Mouse (Mus musculus): ENCODE data around the gene Gzf1.

The Gzf1 gene

DNA sequence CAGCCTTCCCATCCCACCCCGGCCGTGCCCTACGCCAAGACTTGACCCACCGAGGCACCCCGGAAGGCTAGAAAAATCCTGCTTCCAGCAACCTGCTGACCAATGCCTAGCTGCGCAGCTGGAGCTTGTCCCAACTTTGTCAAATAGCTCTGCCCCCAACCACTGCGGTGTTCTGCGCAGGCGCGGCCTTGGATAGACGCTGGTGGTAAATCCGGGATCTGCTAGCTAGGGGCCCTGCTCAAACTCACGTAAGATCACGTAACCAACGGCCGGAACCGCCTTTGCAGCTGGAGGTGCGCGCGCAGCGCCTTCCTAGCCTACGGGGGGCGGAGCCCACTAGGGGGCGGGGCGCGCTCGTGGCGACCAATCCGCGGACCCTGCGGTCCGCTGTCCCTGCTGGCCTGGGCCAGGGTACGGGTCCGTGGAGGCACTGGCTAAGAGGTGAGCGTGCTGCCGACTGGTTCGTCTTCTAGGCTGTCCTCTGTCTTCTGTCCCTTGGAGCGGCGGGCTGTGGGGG, at the start of gene Gzf1:
TSS of gene Gzf1 (plus strand) at position 249 of the 517 bp plus-strand sequence.
- peak; percentile 93 for ATAC-seq (ENCODE audit: insufficient number of reproducible peaks, low FRiP score, low TSS enrichment)

DNA sequence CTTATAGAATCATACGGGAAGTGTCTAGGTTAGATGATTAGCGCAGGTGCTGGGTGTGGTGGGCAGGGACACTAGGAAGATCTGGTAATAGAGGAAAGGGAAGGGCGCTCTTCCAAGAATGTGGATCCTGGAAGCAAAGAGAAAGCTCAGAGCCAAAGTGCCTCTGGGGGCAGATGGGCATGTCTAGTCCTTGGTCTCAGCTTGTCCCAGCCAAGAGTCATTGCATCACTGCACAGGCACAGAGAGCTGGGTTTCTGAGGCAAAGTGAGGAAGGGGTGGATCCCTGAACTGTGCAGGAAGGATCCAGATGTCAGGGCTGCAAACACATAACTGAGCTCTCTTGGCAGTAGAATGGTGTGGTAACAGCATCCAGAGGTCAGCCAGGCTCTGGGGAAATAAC, 49.2 kb upstream of the Gzf1 start:
- no peak for ATAC-seq (ENCODE audit: insufficient number of reproducible peaks, low FRiP score, low TSS enrichment)

DNA sequence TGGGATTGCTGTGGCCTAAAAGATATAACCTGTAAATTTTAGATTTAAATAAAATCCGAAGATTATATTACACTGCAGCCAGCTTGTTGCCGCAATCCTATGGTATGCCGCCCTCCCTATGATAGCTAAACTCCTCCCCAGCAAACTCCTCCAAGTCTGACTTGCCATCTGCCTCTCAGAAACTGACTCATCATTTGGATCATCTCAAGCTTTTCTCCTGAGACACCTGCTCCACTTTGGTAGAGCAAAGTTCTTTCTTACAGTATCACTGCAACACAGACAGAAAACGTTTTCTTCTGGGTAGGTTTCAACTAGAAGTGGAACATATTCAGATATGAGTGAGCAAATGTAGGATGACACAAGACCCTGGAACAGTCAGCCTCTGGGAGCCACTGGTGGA, 46.4 kb upstream of the Gzf1 start:
- ATAC-seq (ENCODE audit: insufficient number of reproducible peaks, low FRiP score, low TSS enrichment) = no peak

DNA sequence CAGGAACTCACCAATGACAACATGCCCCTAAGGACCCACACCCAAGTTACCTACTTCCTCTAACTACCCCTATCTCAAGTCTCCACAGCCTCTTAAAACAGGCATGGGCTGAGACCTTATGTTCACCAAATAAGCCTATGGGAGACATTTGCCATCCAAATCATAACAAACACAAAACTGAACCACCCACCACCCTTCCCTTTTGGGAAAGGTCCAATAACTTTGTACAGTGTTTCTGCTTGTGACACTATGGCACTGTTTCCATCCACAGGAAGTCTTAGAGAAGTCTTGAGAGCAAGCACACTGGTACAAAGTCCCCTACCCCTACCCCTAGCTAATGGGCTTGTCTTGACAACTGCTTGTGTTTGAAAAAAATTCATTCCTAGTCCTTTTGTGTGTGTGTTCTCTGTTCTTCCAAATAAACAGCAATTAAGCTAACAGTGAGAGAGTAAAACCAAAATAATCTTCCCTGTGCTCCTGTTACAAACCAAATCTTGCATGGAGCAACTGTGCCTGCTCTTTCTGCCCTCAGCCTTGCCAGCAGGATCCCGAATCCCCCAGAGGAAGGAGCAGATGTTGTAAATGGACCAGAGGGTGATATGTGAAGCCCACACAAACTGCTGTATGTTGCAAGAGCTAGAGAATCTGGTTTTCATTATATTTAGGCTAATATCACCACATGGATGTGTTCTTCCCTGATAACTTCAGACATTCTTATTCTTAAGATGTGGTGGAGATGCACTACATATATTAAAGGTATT, 38.0 kb upstream of the Gzf1 start:
- no peak for ATAC-seq (ENCODE audit: insufficient number of reproducible peaks, low FRiP score, low TSS enrichment)

DNA sequence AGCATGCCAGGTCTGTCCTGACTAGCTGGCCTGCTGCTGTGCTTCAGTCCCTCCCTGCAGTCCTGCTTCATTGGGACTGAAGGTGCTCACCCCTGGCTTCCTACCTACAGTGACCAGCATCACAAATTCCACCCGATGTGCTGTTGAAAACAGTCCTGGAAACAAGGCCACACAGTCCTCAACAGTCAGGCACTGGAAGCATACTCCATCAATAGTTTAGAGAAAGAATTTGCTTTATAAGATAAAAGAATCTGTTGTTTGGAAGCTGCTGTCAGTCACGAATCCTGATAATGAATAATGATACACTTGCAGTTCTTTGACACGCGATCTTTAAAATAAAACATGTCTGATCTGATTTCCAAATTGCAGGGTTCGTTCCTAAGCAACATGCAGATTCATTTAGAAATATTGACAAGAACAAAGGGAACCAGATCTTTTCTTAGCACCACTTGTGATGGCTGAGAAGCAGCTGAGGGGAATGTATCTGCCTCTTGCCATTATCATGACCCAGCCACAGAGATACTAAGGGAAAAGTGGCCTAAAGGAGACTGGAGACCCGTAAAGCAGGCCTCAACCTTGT, 36.3 kb upstream of the Gzf1 start:
- no peak for ATAC-seq (ENCODE audit: insufficient number of reproducible peaks, low FRiP score, low TSS enrichment)

DNA sequence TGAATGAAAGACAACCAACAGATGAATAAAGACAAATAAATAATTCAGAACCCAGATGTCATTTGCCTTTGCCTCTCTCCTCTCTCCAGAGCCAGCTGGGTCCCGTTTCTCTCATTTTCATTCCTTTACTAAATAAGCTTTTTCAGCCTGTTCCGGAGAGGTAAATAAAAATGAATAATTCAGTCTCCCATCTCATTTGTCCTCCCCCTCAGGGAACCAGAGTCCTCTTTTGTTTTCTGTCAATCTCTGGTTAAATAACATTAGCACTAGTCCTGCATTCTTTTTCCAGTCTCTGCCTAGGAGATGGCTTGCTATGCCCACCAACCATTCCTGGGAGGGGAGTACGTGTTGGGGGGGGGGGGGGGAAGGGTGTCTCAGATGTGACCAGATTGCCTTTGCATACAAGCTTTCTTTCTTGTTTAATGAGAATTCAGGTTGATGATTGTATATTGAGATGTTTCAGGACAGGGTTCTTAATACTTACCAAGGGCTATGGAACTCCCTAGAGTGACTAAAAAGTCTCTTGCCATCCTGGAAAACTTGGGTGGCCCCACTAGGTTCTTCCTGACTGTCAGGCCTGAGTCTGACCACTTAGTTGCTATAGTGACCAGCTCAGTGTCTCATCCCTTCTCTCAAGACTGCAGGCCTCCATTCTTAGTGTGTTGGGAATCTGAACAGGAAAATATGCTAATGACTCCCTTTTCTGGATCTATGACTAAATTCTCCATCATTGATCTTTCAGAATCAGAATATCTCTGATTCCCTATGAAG, 30.1 kb upstream of the Gzf1 start:
- no peak for ATAC-seq (ENCODE audit: insufficient number of reproducible peaks, low FRiP score, low TSS enrichment)

DNA sequence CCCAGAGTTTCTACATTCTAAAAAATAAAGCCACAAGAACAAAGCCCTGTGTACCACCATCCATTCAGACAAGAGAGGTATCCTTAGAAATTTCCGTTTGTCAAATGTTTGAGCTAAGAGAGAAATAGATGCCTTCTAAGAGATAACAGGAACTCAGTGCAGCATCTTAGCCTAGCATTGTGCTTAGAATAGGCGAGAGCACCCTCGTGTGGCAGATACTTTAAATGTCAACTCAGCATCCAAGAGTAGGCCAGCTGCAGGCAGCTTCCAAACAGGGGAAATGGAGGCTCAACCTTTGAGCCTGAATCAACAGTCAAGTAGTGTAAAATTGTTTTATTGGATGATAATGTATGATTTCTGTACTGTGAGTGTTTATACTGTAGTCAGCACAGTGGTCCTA, 25.9 kb upstream of the Gzf1 start:
- peak; percentile 78; the same call in 1 of the 2 replicates for ATAC-seq (ENCODE audit: insufficient number of reproducible peaks, low FRiP score, low TSS enrichment)

DNA sequence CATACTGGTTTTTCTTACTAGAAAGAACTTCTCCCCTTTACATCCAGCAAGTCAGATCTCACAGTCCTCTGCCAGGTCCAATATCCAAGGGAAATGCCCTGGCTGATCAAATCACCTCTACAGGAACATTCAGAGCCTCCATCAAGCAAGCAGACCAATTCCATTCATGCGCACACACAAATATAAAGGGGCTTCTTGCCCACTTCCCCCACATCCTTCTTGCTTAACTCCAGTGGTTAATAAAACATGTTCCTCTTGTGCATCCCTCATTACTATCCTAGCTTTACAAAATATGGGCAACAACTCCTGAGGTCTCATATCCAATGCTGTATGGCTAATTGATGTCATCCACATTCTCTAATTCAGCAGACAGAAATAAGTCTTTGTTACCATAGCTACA, 17.4 kb upstream of the Gzf1 start:
- ATAC-seq (ENCODE audit: insufficient number of reproducible peaks, low FRiP score, low TSS enrichment) = no peak

DNA sequence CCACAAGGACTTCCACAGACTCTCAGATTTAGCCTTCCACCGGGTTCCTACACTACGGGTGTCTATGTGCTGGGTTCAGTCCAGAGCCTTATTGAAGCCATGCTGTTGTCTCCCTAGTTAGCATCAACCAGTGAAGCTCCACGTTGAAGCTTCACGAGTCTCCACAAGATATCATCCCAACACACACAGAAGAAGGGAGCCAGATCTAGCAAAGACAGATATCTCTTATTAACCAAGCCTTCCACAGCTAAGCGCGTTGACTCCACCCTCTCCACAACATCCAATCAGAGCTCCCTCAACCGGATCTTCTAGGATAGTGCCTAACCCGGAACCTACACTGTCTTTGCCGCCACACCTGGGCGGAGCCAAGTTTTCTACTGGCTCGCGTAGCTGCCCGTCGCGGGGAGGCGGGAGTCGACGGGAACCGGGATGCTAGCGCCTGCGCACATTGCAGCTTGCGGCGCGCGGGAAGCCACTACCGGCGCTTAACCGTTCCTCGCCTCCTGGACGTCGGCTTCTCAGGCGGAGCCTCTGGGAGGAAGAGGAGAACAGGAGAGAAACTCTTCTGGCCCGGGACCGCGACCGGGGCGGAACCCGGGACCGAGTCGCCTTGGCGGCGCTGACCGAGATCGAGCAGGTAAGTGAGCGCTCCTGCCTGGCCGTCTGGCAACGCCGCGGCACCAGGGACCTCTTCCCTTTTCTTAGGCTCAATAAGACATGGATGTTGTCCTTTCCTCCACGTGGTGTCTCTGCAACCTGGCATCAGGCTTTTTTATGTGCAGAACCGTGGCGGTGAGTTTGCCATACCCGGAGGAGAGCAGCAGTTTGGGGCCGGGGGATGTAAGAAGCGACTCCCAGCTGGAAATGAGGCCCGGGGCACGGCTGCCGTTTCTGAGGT, 8.4 kb upstream of the Gzf1 start, which contains the start of gene Nxt1:
TSS of gene Nxt1 (plus strand) at position 403 of the 898 bp plus-strand sequence.
- peak; percentile 99 for ATAC-seq (ENCODE audit: insufficient number of reproducible peaks, low FRiP score, low TSS enrichment)

DNA sequence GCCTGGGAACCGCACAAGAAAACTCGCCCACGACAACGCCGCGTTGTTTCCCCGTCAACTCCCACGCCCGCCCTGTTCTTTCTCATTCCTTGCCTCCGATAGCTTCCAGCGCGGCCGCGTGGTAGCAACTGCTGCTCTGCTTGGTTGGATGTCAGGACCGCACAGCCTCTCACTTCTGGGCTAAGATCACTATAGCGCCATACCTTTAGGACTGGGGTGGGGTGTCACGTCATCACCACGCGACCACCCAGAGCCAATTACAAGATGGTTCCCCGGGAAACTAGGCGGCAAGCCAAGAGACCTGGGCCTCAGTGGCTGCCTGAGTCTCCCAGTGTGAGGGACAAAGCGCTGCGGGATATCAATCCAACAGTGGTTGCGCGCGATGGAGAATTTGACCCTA, 3.0 kb upstream of the Gzf1 start:
- ATAC-seq (ENCODE audit: insufficient number of reproducible peaks, low FRiP score, low TSS enrichment) = no peak

DNA sequence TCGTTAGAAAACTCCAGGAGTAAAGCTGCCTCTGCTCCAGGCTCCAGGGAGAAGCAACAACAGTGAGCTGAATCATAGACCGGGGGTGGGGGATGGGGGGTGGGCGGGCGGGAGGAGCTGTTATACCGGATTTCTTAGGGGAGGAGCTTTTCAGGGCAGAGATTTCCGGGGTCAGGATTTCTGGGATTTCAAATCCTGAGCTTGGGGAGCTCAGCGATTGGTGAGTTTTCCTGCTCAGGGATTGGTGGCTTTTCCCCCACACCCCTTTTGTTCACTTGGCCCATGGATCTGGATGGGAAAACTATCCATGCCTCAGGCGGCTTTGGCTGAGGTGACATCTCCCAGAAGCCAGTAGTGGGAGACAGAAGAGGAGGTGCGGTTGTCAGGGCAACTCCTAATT, 1.5 kb upstream of the Gzf1 start:
- ATAC-seq (ENCODE audit: insufficient number of reproducible peaks, low FRiP score, low TSS enrichment) = no peak

DNA sequence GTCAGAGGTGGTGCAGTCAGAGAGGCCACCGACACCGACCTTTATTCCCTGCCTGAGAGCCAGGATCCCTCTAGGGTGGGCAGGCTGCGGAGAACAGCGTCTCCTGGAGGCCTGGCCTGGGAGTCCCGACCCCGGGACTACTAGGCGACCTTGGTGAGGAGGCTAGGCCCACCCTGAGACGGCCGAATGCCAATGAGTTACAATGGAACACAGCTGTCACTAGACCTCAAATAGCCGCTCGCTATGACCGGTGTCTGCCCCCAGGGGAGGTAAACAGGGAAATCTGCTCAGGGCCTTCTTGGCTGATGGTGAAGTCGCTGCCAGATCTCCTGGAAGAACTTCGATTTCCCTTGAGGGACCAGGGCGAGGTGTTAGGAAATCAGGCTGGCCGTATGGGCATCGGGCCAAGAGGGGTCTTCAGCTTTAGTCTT, 653 bp downstream of the Gzf1 start:
- peak; percentile 15 for ATAC-seq (ENCODE audit: insufficient number of reproducible peaks, low FRiP score, low TSS enrichment)

DNA sequence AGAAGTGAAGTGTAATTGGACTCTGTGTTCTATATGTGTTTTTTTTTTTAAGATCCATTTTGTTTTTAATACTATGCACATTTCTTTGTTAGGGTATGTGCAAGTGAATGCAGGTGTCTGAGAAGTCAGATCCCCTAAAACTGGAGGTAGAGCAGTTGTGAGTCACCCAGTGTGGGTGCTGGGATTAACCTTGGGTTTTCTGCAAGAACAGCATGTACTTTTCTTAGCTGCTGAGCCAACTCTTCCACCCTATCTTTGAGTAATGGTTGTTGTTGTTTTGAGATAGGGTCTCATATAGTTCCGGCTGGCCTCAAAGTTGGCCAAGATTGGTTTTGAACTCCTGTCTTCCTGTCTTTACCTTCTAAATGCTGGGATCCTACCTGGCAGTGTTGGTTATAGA, 2.2 kb downstream of the Gzf1 start:
- no peak for ATAC-seq (ENCODE audit: insufficient number of reproducible peaks, low FRiP score, low TSS enrichment)

DNA sequence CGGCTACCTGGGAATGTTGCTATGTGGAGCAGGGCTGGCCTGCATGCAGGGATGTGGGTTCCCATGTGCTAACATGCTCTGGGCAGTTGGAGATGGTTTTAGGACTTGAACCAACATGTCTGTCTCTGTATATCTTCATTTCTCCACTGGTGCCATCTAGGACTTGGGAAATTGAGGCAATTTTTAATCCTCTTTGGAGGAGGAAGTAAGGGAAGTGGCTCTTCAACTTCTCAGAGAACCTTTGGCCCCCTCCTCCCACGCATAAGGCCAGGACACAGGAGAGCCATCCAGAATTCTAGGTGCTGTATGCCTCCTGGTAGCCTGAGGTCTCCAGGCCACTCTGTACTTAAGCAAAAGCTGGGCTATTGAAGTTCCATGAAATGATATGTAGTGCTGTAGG, 4.1 kb downstream of the Gzf1 start:
- ATAC-seq (ENCODE audit: insufficient number of reproducible peaks, low FRiP score, low TSS enrichment) = no peak

DNA sequence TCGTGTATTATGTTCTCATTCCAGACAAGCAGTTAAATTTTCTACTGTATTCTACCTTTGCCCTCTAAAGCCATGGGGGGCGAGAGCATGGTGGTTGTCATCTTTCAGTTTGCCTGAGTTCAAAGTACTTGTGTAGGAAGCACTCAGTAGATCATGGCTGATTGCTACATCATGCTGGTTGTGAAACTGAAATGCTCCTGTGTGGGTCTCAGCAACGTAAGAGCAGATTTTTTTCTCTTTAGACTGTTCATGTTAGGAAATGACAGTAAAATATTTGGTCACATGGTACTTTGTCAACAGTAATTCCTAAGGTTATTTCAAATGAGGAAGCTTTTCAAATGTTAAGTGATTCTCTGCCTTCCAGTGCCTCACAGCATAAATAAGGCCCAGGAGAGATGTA, 4.9 kb downstream of the Gzf1 start:
- ATAC-seq (ENCODE audit: insufficient number of reproducible peaks, low FRiP score, low TSS enrichment) = no peak

DNA sequence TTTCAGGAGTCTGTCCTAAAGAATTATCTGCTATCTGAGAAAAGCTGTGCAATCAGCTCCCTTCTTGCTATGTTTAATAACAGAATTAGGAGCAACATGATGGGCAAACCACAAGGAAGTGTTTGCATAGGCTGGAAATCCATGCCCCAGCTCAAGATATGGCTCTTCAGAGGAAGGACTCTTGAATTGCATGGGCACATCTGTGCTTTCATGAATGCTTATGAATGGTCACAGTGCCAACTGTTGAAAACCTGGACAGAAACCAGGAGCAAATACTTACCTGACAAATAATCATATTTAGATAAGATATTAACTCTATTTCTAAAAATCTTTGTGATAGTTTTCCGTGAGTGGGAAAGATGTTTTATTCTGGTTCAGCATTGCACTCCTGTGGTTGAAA, 6.0 kb downstream of the Gzf1 start:
- ATAC-seq (ENCODE audit: insufficient number of reproducible peaks, low FRiP score, low TSS enrichment) = no peak

DNA sequence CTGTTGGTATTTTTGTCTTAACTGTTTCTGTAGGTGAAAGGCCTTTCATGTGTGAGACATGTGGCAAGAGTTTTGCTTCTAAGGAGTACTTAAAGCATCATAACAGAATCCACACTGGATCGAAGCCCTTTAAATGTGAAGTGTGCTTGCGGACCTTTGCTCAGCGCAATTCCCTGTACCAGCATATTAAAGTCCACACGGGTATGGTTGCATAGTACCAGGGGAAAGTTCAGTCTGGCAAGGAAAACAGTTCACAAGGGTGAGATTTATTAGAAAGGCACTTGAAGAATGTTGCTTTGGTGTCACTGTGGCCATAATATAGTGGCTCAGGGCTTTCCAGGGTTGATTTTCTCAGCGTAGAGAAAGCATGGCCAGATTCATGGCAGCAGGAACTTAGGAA, 7.1 kb downstream of the Gzf1 start:
- ATAC-seq (ENCODE audit: insufficient number of reproducible peaks, low FRiP score, low TSS enrichment) = no peak

DNA sequence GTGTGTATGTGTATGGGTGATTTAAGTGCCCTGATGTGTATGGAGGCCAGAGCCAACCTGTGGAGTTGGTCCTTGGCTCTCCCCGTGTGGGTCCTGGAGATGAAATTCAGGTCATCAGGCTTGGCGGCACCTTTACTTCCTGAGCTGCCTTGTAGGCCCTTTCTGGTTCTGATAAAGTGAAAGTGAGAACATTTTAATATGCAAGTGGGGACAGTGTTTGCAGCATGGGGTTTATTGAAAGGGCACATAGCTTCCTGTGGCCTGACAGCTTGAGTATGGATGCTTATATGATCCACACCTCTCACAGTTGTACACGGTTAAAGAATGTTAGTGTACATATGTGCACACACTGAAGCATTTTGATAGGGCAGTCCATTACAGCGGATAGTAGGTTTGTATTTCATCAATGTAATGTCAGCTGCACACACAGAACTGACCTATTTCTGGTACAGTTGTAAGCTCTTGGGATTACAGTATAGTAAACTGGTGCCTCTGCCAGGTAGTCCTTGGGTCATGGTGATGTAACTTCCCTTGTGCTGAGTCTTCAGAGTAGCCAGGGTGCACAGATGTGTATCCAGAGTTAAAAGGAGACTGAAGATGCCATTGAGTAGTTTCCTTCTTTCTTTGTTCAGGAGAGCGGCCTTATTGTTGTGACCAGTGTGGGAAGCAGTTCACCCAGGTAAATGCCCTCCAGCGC, 8.8 kb downstream of the Gzf1 start:
- ATAC-seq (ENCODE audit: insufficient number of reproducible peaks, low FRiP score, low TSS enrichment) = no peak

DNA sequence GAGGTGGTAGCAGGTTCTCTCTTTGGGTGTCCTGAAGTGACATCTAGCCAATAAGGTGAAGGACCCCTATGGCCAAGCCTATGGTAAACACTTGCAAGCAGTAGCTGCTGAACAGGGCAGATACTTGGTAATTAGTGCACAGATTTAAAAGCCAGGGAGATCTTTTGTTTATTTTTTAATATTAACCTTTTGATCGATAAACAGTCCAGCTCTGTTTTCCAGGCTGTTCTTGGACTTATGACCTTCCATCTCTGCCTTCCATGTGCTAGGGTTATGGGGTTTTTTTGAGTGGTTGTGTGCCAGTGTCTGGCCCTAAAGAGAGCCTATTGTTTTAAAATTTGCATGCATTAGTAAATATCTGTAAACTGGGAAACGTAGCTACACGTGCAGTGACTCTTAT, 9.5 kb downstream of the Gzf1 start:
- no peak for ATAC-seq (ENCODE audit: insufficient number of reproducible peaks, low FRiP score, low TSS enrichment)

DNA sequence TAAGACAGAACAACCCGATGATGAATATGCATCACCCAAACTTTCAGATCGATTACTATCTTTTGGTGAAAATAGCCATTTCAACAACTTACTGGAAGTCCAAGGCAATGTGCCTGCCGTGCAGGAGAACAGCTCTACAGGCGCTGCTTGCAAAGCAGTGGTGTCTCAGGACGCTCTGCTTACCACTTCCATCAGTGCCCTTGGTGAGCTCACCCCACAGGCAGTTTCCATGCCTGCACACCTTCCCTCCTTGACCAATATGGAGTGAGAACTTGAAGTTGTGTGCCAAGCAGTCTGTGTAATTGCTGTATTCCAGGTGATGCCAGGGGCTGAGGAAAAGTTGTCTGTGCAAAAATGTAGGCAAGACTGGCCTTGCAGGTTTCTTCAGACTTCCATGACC, 10.0 kb downstream of the Gzf1 start:
- ATAC-seq (ENCODE audit: insufficient number of reproducible peaks, low FRiP score, low TSS enrichment) = no peak
